Comparison of ENCODE assay signal across 8 mouse cellular contexts in the genomic region with DNA sequence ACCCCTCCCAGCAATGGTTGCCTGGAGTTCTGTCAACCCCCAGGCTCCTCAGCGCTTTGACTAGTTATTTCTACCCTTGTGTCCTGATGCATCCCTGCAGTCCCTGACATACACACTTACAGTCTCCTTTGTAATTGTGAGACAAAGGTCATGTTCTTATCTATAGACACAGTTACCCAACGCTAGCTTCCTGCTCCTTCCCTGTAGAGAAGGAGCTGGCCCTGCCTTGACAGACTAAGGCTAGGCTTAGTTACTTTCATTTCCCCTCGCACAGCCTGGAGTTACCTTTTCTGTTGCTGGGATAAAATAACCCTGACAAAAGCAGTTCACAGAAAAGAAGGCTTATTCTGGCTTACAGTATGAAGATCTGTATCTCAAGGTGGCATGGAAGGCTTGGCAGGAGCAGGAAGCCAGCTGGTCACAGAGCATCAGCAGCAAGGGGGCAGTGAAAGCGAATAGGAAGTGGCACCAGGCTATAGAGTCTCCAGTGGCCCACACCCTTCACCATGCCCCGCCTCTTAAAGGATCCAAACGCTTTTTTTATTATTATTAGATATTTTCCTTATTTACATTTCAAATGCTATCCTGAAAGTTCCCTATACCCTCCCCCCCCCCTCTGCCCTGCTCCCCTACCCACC. TPM values are rescaled to one million over a fixed set of nuclear protein-coding genes. Genes with fewer than 3 reads are reported as not detected.
DNase-seq lines count a peak whose midpoint lies in the region; ATAC-seq and TF ChIP-seq lines count a peak whose summit lies in the region.
"Not testable (repeated sequence)": the region's sequence is repeated elsewhere in the genome, so short reads cannot be mapped to it uniquely, and the experiment has no call there.

A gene (minus strand): TSS at position 419 of the 638 bp plus-strand sequence.

- not testable (repeated sequence) for H3K36me3 ChIP-seq in CH12.LX (replicated peaks in 1 of 2; ENCODE audit: control insufficient read depth in 1 of 2, insufficient read depth in 1 of 2, low read length in 1 of 2); intestine, postnatal 0 days (ENCODE audit: control insufficient read depth, insufficient read depth); liver, embryonic 13.5 days; macrophage (ENCODE audit: inconsistent target); small intestine, adult 2 months (ENCODE audit: control insufficient read depth, insufficient read depth, low read length)

- TF ChIP-seq EP300 in CH12.LX (IDR thresholded peaks at IDR 0.05; ENCODE audit: low read length): not testable (repeated sequence)

- H3K4me3 ChIP-seq in CH12.LX (replicated peaks in 1 of 3; ENCODE audit: low read depth in 2 of 3, low read length in 2 of 3, poor library complexity in 1 of 3): peak within 1 kb of the TSS in 2 of 3 experiments; percentile 16 to 63
- peak within 1 kb of the TSS; percentile 33 for H3K4me3 ChIP-seq in intestine, postnatal 0 days (ENCODE audit: low read depth, low read length)
- H3K4me3 ChIP-seq in liver, embryonic 13.5 days (replicated peaks): not testable (repeated sequence)
- H3K4me3 ChIP-seq in macrophage (ENCODE audit: inconsistent target): peak within 1 kb of the TSS; percentile 33
- peak within 1 kb of the TSS; percentile 63 for H3K4me3 ChIP-seq in small intestine, adult 2 months (ENCODE audit: low read depth, low read length)

- TF ChIP-seq CTCF in CH12.LX (conservative IDR thresholded peaks at IDR 0.05 in 1 of 2, IDR thresholded peaks at IDR 0.05 in 1 of 2; ENCODE audit: low read depth in 2 of 2, low read length in 2 of 2): peak in 1 of 2 experiments; percentile 15; a peak in 1 of 4 replicates
- peak; percentile 55 for TF ChIP-seq CTCF in intestine, postnatal 0 days (IDR thresholded peaks at IDR 0.05; ENCODE audit: low read depth)
- TF ChIP-seq CTCF in small intestine, adult 2 months (IDR thresholded peaks at IDR 0.05; ENCODE audit: extremely low read depth, insufficient read length, insufficient replicate concordance, low read depth, low read length): not testable (repeated sequence)

- in situ Hi-C loops in CH12.LX (cut with MboI; ENCODE audit: low pct_ligation_motif_present, low pct_unique_long_range_greater_than_20kb, low sequenced_read_pairs): not testable (repeated sequence)

- peak within 1 kb of the TSS; percentile 39; the same call in 1 of the 2 replicates for H3K9ac ChIP-seq in CH12.LX (ENCODE audit: insufficient read depth, low read depth)
- not testable (repeated sequence) for H3K9ac ChIP-seq in intestine, postnatal 0 days (ENCODE audit: low read depth, low read length); liver, embryonic 13.5 days

- H3K9me3 ChIP-seq in CH12.LX (replicated peaks; ENCODE audit: low read length); intestine, postnatal 0 days (ENCODE audit: control insufficient read depth); liver, embryonic 13.5 days (replicated peaks): not testable (repeated sequence)

- peak; percentile 55; the same call in 1 of the 2 replicates for TF ChIP-seq POLR2A in CH12.LX (IDR thresholded peaks at IDR 0.05; ENCODE audit: low read depth, low read length)
- TF ChIP-seq POLR2A in small intestine, adult 2 months (IDR thresholded peaks at IDR 0.05; ENCODE audit: low read depth, low read length): peak; percentile 35; the same call in 1 of the 2 replicates

- not testable (repeated sequence) for H3K27ac ChIP-seq in CH12.LX (ENCODE audit: insufficient read depth, low read depth); liver, embryonic 13.5 days
- H3K27ac ChIP-seq in intestine, postnatal 0 days (ENCODE audit: low read depth, low read length): peak within 1 kb of the TSS; percentile 64
- 0 out of 2 replicates have a peak within 1 kb of the TSS, but pooled peaks have one; percentile 12 for H3K27ac ChIP-seq in macrophage
- H3K27ac ChIP-seq in small intestine, adult 2 months (ENCODE audit: insufficient read depth, low read depth, low read length): peak within 1 kb of the TSS; percentile 95

- H3K27me3 ChIP-seq in CH12.LX (replicated peaks); intestine, postnatal 0 days (replicated peaks; ENCODE audit: control insufficient read depth, insufficient read depth, low read length); liver, embryonic 13.5 days; small intestine, adult 2 months (ENCODE audit: control insufficient read depth, insufficient read depth, low read length): not testable (repeated sequence)

- ATAC-seq in granulocyte monocyte progenitor cell, adult 5-6 weeks (replicated peaks; ENCODE audit: poor library complexity, severe bottlenecking): peak; percentile 99
- peak; percentile 98 for ATAC-seq in intestine, postnatal 0 days
- peak; percentile 53; the same call in 1 of the 2 replicates for ATAC-seq in liver, embryonic 13.5 days (ENCODE audit: low read depth)

- not testable (repeated sequence) for TF ChIP-seq RAD21 in CH12.LX (IDR thresholded peaks at IDR 0.05; ENCODE audit: low read depth, low read length)

- dilution Hi-C loops in CH12.LX (cut with MboI; ENCODE audit: extremely low pct_ligation_motif_present, extremely low pct_unique_long_range_greater_than_20kb, low sequenced_read_pairs): not testable (repeated sequence)

- peak within 1 kb of the TSS; percentile 5; the same call in 1 of the 2 replicates for H3K4me2 ChIP-seq in CH12.LX (ENCODE audit: insufficient read depth, low read depth, poor library complexity, severe bottlenecking)
- peak within 1 kb of the TSS; percentile 61 for H3K4me2 ChIP-seq in intestine, postnatal 0 days (replicated peaks; ENCODE audit: low read depth)
- 0 out of 2 replicates have a peak within 1 kb of the TSS, but pooled peaks have one; percentile 8 for H3K4me2 ChIP-seq in liver, embryonic 13.5 days

- H3K4me1 ChIP-seq in CH12.LX (ENCODE audit: control insufficient read depth in 1 of 2, insufficient read depth in 2 of 2); intestine, postnatal 0 days (replicated peaks; ENCODE audit: control insufficient read depth, insufficient read depth, low read length); liver, embryonic 13.5 days (replicated peaks); small intestine, adult 2 months (ENCODE audit: control insufficient read depth, insufficient read depth, insufficient read length, low read length): not testable (repeated sequence)

- not testable (repeated sequence) for H3K79me2 ChIP-seq in CH12.LX (replicated peaks; ENCODE audit: control insufficient read depth, extremely low read depth, insufficient read depth, poor library complexity, severe bottlenecking)
- peaks cover 16% of the 10 kb centered on the region; the same call in 1 of the 2 replicates for H3K79me2 ChIP-seq in macrophage (ENCODE audit: inconsistent target)

- DNase-seq in 3134 (ENCODE audit: extremely low read depth, insufficient read length, low spot score) (peak; percentile 24), CH12.LX (ENCODE audit: extremely low read depth) (peak; percentile 55)
- DNase-seq in liver, embryonic 13.5 days: not testable (repeated sequence)
- DNase-seq in yolk sac, embryonic 10.5 days (ENCODE audit: low spot score): peak; percentile 10

- WGBS in intestine, postnatal 0 days: 24% methylated on average over 5 of the region's 6 CpGs
- 28% methylated on average over 6 of the region's 6 CpGs for WGBS in liver, embryonic 13.5 days (ENCODE audit: insufficient replicate concordance)
- 24% methylated on average over 3 of the region's 6 CpGs for WGBS in macrophage (ENCODE audit: missing documents)
- WGBS in small intestine, adult 2 months: 16% methylated on average over 6 of the region's 6 CpGs

TF ChIP-seq in CH12.LX, 34 proteins besides CTCF, POLR2A, EP300 and RAD21:
- peak; percentile 76 for TF ChIP-seq ELF1 (IDR thresholded peaks at IDR 0.05; ENCODE audit: low read depth, low read length)
- TF ChIP-seq HCFC1 (IDR thresholded peaks at IDR 0.05; ENCODE audit: low read depth, low read length): peak; percentile 28; the same call in 1 of the 2 replicates
- TF ChIP-seq NELFE (IDR thresholded peaks at IDR 0.05; ENCODE audit: low read depth, low read length): peak; percentile 52; the same call in 1 of the 2 replicates
- peak; percentile 61; the same call in 1 of the 2 replicates for TF ChIP-seq SIN3A (IDR thresholded peaks at IDR 0.05; ENCODE audit: low read length)
- 0 out of 2 replicates have a peak, but pooled peaks have one; percentile 20 for TF ChIP-seq MAZ (IDR thresholded peaks at IDR 0.05; ENCODE audit: low read depth, low read length)
- TF ChIP-seq IRF4 (IDR thresholded peaks at IDR 0.05; ENCODE audit: low read depth, low read length): peak; percentile 24; the same call in 1 of the 2 replicates
- TF ChIP-seq TCF12 (IDR thresholded peaks at IDR 0.05; ENCODE audit: low read depth, low read length): peak; percentile 19; the same call in 1 of the 2 replicates
- TF ChIP-seq TBP (conservative IDR thresholded peaks at IDR 0.05; ENCODE audit: low read depth, low read length): 0 out of 2 replicates have a peak, but pooled peaks have one; percentile 43

RNA-seq across cellular contexts. Expression of the gene that starts here (rescaled TPM):
- total RNA-seq in CH12.LX (2012; rRNA removed) (2.9 and 3.4 TPM in 2 replicates), CH12.LX (2014; rRNA removed) (2.8 and 3.0 TPM in 2 replicates)
- polyA plus RNA-seq in CH12.LX (2012; ENCODE audit: insufficient read length, low read depth) (7.1 and 7.9 TPM in 2 replicates), macrophage (2018) (6.3 to 10.1 TPM (median 7.9 TPM) in 3 replicates)
- 14.3 and 16.9 TPM in 2 replicates for total RNA-seq in granulocyte monocyte progenitor cell, adult 5-6 weeks (2014; fragmentation: Nextera tagmentation)
- total RNA-seq in granulocyte monocyte progenitor cell, adult 5-6 weeks (2017): 9.6 and 11.4 TPM in 2 replicates
- polyA plus RNA-seq in intestine, postnatal 0 days (2015; fragmentation: Nextera tagmentation; extraction: Ambion mirVana): 14.8 and 18.5 TPM in 2 replicates
- polyA plus RNA-seq in liver, embryonic 13.5 days (2015; fragmentation: Nextera tagmentation; extraction: Ambion mirVana): 0.23 TPM in 2 replicates
- total RNA-seq in macrophage (2018; cell fraction: chromatin; rRNA removed): 100 to 1,000 TPM in 23 of 26 experiments, 10 to 100 TPM in 3; 70.9 to 296 (median 167) TPM
- total RNA-seq in macrophage (2018; cell fraction: cytosol; rRNA removed): 10 to 100 TPM in 17 of 26 experiments, 1 to 10 TPM in 9; 7.0 to 24.4 (median 12.1) TPM
- 100 to 1,000 TPM in 5 of 26 experiments, 10 to 100 TPM in 21; 37.8 to 126 (median 76.1) TPM for total RNA-seq in macrophage (2018; cell fraction: nucleus; rRNA removed)
- 7.1 and 61.1 TPM in 2 replicates for polyA plus RNA-seq in small intestine, adult 2 months (2012; rRNA removed)

Comparison
In these comparisons a context has a peak if more than half of its experiments do, and no peak if none do; other contexts are left out.
1. Peak in ATAC-seq and H3K4me2 ChIP-seq in liver, embryonic 13.5 days; RNA of the gene not detected or under 1 TPM.
2. H3K4me2 ChIP-seq: peak in every context shown above with its lines; median percentile 61 in intestine, postnatal 0 days; 8 in liver, embryonic 13.5 days; 5 in CH12.LX.